Mouse (Mus musculus): Measurements from ENCODE around the gene Kdsr.

DNA sequence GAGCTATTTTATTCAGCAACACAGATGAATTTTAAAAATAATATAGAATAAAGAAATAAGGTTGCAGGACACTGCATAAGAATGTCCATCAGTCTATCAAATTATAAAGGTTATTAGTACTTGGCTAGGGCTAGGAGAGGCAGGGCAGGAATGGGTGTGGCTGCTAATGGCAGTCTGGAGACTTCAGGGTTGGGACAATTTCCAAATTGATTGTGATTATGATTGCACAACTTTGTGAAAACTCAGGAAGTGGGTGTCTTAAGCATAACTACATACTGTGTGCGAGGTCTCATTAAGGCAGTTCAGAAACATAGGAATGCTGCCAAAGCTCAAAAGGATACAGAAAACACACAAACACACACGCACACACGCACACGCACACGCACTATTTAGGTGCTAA is 7.5 kb downstream of the Kdsr start:
- TF ChIP-seq REST (IDR thresholded peaks at IDR 0.05; ENCODE audit: insufficient read depth, insufficient read length) (no peak), MYOG (IDR thresholded peaks at IDR 0.05; ENCODE audit: control insufficient read depth in 1 of 3, insufficient read depth in 1 of 3, insufficient read length in 2 of 3, low read depth in 2 of 3) (no peak), POLR2A (IDR thresholded peaks at IDR 0.05; ENCODE audit: insufficient read length, low read depth) (no peak), CEBPB (IDR thresholded peaks at IDR 0.05; ENCODE audit: insufficient read depth, poor library complexity, severe bottlenecking) (no peak), TCF12 (IDR thresholded peaks at IDR 0.05; ENCODE audit: insufficient read depth, poor library complexity, severe bottlenecking) (no peak), E2F4 (IDR thresholded peaks at IDR 0.05; ENCODE audit: insufficient read depth) (no peak), MAX (IDR thresholded peaks at IDR 0.05; ENCODE audit: low read depth) (no peak), USF1 (IDR thresholded peaks at IDR 0.05; ENCODE audit: low read depth) (no peak), MYOD1 (IDR thresholded peaks at IDR 0.05; ENCODE audit: control insufficient read depth in 1 of 3, insufficient read length in 2 of 3, low read depth in 2 of 3) (no peak)
